Mouse (Mus musculus): ENCODE data around the gene Cmtm6.

GRCm38 (mm10) chr9:114701921-114702320 lies 29.0 kb upstream of the Cmtm6 start:
- TF ChIP-seq CTCF (IDR thresholded peaks at IDR 0.05; ENCODE audit: low read depth, low read length) = no peak
- no peak for TF ChIP-seq GATA1 (IDR thresholded peaks at IDR 0.05; ENCODE audit: borderline replicate concordance, low read length)

Measured in G1E (cell line).